In genomic region chr2:28909818-28910710, GRCm38 (mm10) we compare ENCODE assay signal across 16 mouse cellular contexts. TPM values are rescaled to one million over a fixed set of nuclear protein-coding genes. Genes with fewer than 3 reads are reported as not detected.
DNase-seq lines count a peak whose midpoint lies in the region; ATAC-seq lines count a peak whose summit lies in the region.
"Had no signal": no experiment of that assay in that cellular context is flagged by ENCODE, and none has a peak within 500 bp of the region (broad histone marks: within the 10 kb centered on the region; RNA-seq: fewer than 3 reads in every experiment).

No protein-coding gene starts in this region.

- peak overlapping the region; percentile 52; the same call in 1 of the 2 replicates for H3K4me3 ChIP-seq in heart, embryonic 10.5 days
- H3K4me3 ChIP-seq in midbrain, embryonic 11.5 days (ENCODE audit: low read depth, low read length): peak overlapping the region; percentile 25

- ATAC-seq in midbrain, embryonic 11.5 days (ENCODE audit: low FRiP score): no peak
- ATAC-seq: Patski had no signal

- H3K9me3 ChIP-seq in heart, embryonic 10.5 days: no peaks in the 10 kb centered on the region
- no peaks in the 10 kb centered on the region for H3K9me3 ChIP-seq in midbrain, embryonic 11.5 days (ENCODE audit: control insufficient read depth, low read length)
- H3K9me3 ChIP-seq: embryonic facial prominence, embryonic 15.5 days; heart, embryonic 12.5 days had no signal

- no peak overlapping the region for H3K27ac ChIP-seq in heart, embryonic 10.5 days
- H3K27ac ChIP-seq in midbrain, embryonic 11.5 days (ENCODE audit: low read depth, low read length): no peak overlapping the region
- H3K27ac ChIP-seq: embryonic facial prominence, embryonic 15.5 days had no signal

- no peak for DNase-seq in heart, embryonic 10.5 days (ENCODE audit: low spot score)
- DNase-seq in heart, adult 9 months (ENCODE audit: low spot score in 2 of 2): no peak
- DNase-seq in retina, embryonic 14.5 days (ENCODE audit: low spot score): peak; percentile 29
- DNase-seq in retina, postnatal 1 day: no peak
- peak; percentile 92 for DNase-seq in midbrain, embryonic 11.5 days (ENCODE audit: low spot score, missing footprints)
- DNase-seq in spleen, adult 18-20 months: no peak
- no peak for DNase-seq in gastrocnemius, postnatal 4 days (ENCODE audit: low spot score in 2 of 2)
- DNase-seq in left cerebral cortex, postnatal 36 days (ENCODE audit: low spot score in 2 of 2): no peak
- DNase-seq: adrenal gland, postnatal 36 days; cerebellum, adult 8-10 months; thymus, adult 2 months had no signal

- WGBS in heart, embryonic 10.5 days: 8% methylated on average over 25 of the region's 25 CpGs
- 5% methylated on average over 25 of the region's 25 CpGs for WGBS in midbrain, embryonic 11.5 days

- H3K9ac ChIP-seq in midbrain, embryonic 11.5 days (ENCODE audit: low read length): no peak overlapping the region; the same call in none of the 2 replicates
- H3K9ac ChIP-seq: embryonic facial prominence, embryonic 15.5 days; heart, embryonic 12.5 days had no signal

- peaks cover 100% of the 10 kb centered on the region for H3K27me3 ChIP-seq in heart, embryonic 10.5 days (ENCODE audit: insufficient read depth, poor library complexity, severe bottlenecking)
- peaks cover 96% of the 10 kb centered on the region for H3K27me3 ChIP-seq in midbrain, embryonic 11.5 days (ENCODE audit: control insufficient read depth, insufficient read depth, low read length)

- H3K36me3 ChIP-seq in heart, embryonic 10.5 days: peaks cover 11% of the 10 kb centered on the region
- no peaks in the 10 kb centered on the region for H3K36me3 ChIP-seq in midbrain, embryonic 11.5 days (ENCODE audit: control insufficient read depth, insufficient read depth, low read length)

- H3K4me2 ChIP-seq in midbrain, embryonic 11.5 days: peak overlapping the region; percentile 41
- H3K4me2 ChIP-seq: embryonic facial prominence, embryonic 15.5 days had no signal

- intact Hi-C loops in left cerebral cortex, postnatal 36 days (cut with DNase I): loop anchor here (5.0 kb wide), 1 partner anchor 68 kb away; the partner anchor contains the start of genes Ddx31 and Gtf3c4

- H3K4me1 ChIP-seq in heart, embryonic 10.5 days: peaks cover 22% of the 10 kb centered on the region
- H3K4me1 ChIP-seq in midbrain, embryonic 11.5 days (ENCODE audit: control insufficient read depth, insufficient read depth, low read length): peaks cover 46% of the 10 kb centered on the region

RNA-seq across cellular contexts. Expression of gene Barhl1, which starts 6.4 kb away (rescaled TPM):
- polyA plus RNA-seq in heart, embryonic 10.5 days (2016; fragmentation: Nextera tagmentation; extraction: Ambion mirVana): not detected in 2 replicates
- polyA plus RNA-seq in midbrain, embryonic 11.5 days (2014; fragmentation: Nextera tagmentation; extraction: Ambion mirVana): 12.2 and 12.7 TPM in 2 replicates
- not detected for total RNA-seq in gastrocnemius, postnatal 4 days (2021)
- total RNA-seq in left cerebral cortex, postnatal 36 days (2021): not detected
- total RNA-seq: adrenal gland, postnatal 36 days; left cerebral cortex, adult 18-20 months had no signal
- polyA plus RNA-seq: embryonic facial prominence, embryonic 15.5 days; heart, embryonic 12.5 days; liver, embryonic 16.5 days had no signal

Comparison
In these comparisons a context has a peak if more than half of its experiments do, and no peak if none do; other contexts are left out.
1. DNase-seq: peak in retina, embryonic 14.5 days (single experiment) and midbrain, embryonic 11.5 days (single experiment); none in heart, embryonic 10.5 days (single experiment), heart, adult 9 months (0 of 2), retina, postnatal 1 day (single experiment), spleen, adult 18-20 months (0 of 2), gastrocnemius, postnatal 4 days (0 of 2) and left cerebral cortex, postnatal 36 days (0 of 2).